Mouse (Mus musculus) embryonic facial prominence, embryonic 13.5 days (tissue): ENCODE results near the gene Cbfb. TPM values are rescaled to one million over a fixed set of nuclear protein-coding genes. Genes with fewer than 3 reads are reported as not detected.

ENCODE experiments used
- ATAC-seq: fragments of 200-750 bp; cut with Nextera tagmentation; 2 replicates; pipeline ENCODE4 v1.8.0; 2017; ENCODE audit warnings: low read depth; ENCODE audit not compliant: insufficient number of reproducible peaks, insufficient read depth, low FRiP score, low TSS enrichment
- H3K27ac ChIP-seq: fragments of 300-500 bp; sonication (generic); 2 replicates; pipeline ENCODE4 v1.5.1; 2015; ENCODE audit warnings: moderate library complexity, mild to moderate bottlenecking, inconsistent platforms
- H3K27me3 ChIP-seq: fragments of 300-500 bp; sonication (generic); 2 replicates; pipeline ENCODE4 v1.6.1; 2015; ENCODE audit warnings: mild to moderate bottlenecking, inconsistent platforms
- H3K36me3 ChIP-seq: fragments of 300-500 bp; sonication (generic); 2 replicates; pipeline ENCODE4 v1.6.1; 2015; ENCODE audit warnings: mild to moderate bottlenecking, inconsistent platforms
- H3K4me1 ChIP-seq: fragments of 300-500 bp; sonication (generic); 2 replicates; pipeline ENCODE4 v1.6.1; 2015; ENCODE audit warnings: inconsistent platforms
- H3K4me2 ChIP-seq: fragments of 300-500 bp; sonication (generic); 2 replicates; pipeline ENCODE4 v1.6.1; 2015; ENCODE audit warnings: moderate library complexity, mild to moderate bottlenecking, inconsistent platforms
- H3K4me3 ChIP-seq: fragments of 300-500 bp; sonication (generic); 2 replicates; pipeline ENCODE4 v1.5.1; 2015; ENCODE audit warnings: mild to moderate bottlenecking, inconsistent platforms
- H3K9ac ChIP-seq: fragments of 300-500 bp; sonication (generic); 2 replicates; pipeline ENCODE4 v1.6.1; 2015; ENCODE audit warnings: mild to moderate bottlenecking, inconsistent platforms
- H3K9me3 ChIP-seq: fragments of 300-500 bp; sonication (generic); 2 replicates; pipeline ENCODE4 v1.6.1; 2016; ENCODE audit warnings: inconsistent platforms
- WGBS: fragments of 180-500 bp; shearing (Covaris S2); methylation state at CpG from one replicate; pipeline ENCODE4 v1.1.7; 2015; ENCODE audit warnings: mixed read lengths; 5-methylcytosine and 5-hydroxymethylcytosine counted together
- polyA plus RNA-seq: library from polyadenylated mRNA; unstranded; fragments of >200 nt; fragmentation: Nextera tagmentation; extraction: Ambion mirVana; gene quantifications from 2 replicates; pipeline ENCODE4 v1.2.1, GENCODE M21; 2015

The Cbfb gene
- 102 and 118 TPM in 2 replicates for polyA plus RNA-seq

DNA sequence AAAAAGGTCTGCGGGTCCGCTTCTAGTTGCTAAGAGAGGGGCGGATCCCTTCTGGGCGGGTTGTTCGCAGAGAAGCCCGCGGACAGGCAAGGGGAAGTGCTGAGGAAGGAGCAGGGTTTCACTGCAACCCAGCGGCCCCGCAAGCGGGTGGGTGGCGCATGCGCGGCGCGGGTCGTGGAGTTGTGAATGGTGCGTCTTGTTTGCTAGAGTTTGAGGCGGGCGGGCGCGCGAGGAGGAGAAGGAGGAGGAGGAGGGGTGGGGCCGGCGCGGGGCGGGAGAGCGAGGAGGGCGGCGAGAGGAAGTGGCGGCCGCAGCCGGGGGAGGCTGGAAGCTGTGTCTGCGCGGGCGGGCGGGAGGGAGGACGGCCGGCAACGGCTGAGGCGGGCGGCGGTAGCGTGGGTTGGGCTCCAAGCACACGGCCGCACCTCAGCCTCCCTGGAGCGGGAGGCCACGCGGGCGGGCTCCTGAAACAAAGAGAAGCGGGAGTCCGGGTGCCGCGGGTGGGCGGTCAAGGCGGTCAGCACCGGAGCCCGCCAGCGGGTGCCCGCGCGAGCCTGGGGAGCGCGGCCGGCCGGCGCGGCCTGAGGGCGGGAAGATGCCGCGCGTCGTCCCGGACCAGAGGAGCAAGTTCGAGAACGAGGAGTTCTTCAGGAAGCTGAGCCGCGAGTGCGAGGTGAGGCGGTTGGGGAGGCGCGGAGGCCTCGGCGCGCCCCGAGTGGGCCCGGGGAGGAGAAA, at the start of gene Cbfb:
TSS of gene Cbfb (plus strand) at position 294 of the 735 bp plus-strand sequence.
- Histone ChIP-seq H3K9ac (peak within 1 kb of the TSS; percentile 99), H3K4me1 (peaks cover 32% of the 10 kb centered on the region), H3K36me3 (0 out of 2 replicates have a peak, but pooled peaks cover 4% of the 10 kb centered on the region), H3K4me3 (peak within 1 kb of the TSS; percentile 90), H3K27ac (peak within 1 kb of the TSS; percentile 100), H3K9me3 (no peaks in the 10 kb centered on the region), H3K4me2 (peak within 1 kb of the TSS; percentile 72), H3K27me3 (no peaks in the 10 kb centered on the region)
- ATAC-seq, result peak; percentile 92
- under 1% methylated on average over 86 of the region's 86 CpGs for WGBS

DNA sequence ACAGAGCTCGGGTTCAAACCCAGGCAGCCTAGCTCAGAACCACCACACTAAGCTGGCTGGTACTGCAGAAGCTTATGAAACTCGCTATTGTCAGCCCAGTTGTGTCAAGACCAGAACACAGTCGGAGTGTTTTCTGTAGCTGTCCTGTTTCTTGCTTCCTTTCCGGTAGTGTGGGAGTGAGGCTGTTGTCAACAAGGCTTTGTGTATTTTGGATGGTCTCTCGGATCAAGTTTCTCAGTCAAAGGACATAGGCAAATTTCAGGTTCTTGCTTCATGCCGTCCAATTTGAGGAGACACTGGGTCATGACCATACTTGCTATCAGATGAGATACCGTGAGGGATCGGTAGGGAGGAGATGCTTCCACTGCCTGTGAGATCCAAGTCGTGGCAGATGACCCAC, 40.6 kb upstream of the Cbfb start:
- H3K9ac ChIP-seq, result no peak overlapping the region
- no peaks in the 10 kb centered on the region for H3K9me3 ChIP-seq
- no peaks in the 10 kb centered on the region for H3K4me1 ChIP-seq
- no peak overlapping the region for H3K4me3 ChIP-seq
- H3K27ac ChIP-seq, result no peak overlapping the region
- H3K4me2 ChIP-seq, result no peak overlapping the region
- WGBS, result 84% methylated on average over 9 of the region's 9 CpGs
- H3K27me3 ChIP-seq, result no peaks in the 10 kb centered on the region
- no peaks in the 10 kb centered on the region for H3K36me3 ChIP-seq
- ATAC-seq, result no peak

DNA sequence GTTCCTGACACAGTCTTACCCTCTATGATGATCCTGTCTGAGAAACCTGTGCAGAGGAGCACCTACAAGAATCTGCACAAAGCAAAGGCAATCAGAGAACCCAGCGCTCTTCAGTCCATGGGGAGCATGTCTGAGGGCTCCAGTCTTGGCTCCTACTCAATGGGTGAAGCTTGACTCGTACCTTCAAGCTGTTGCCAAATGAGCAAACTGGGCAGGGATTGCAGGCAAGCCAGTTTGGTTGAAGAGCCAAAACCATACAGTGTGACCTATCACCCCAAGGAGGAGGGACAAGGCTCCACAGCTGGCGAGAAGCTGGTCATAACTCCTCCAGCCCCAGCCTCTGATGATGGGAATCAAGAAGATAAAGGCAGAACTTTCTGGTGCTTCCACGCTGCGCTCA, 39.0 kb upstream of the Cbfb start, which contains the start of gene Ces4a:
TSS of gene Ces4a (plus strand) at position 292 of the 400 bp plus-strand sequence.
- ATAC-seq, result no peak
- Histone ChIP-seq H3K36me3 (no peaks in the 10 kb centered on the region), H3K4me1 (no peaks in the 10 kb centered on the region), H3K9ac (no peak within 1 kb of the TSS), H3K9me3 (no peaks in the 10 kb centered on the region), H3K4me3 (no peak within 1 kb of the TSS), H3K27ac (no peak within 1 kb of the TSS), H3K4me2 (no peak within 1 kb of the TSS), H3K27me3 (no peaks in the 10 kb centered on the region)
- WGBS, result 76% methylated on average over 5 of the region's 5 CpGs

DNA sequence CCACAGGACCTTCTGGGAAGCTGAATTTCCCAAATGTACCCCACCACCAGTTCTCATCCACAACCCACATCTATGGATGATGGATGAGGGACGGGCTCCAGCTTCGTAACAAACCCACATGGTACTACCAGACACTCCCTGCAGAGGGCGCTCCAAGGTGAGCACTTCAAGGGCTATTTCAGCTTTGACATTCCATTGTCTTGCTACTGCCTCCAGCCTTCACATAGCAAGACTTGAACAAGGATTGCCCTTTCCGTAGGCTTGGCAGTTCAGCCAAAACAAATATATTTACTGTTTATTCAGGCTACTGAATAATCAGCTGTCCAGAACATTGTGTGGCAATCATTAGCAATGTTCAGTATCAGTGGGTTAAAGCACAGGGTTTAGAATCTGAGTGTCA, 32.1 kb upstream of the Cbfb start:
- no peaks in the 10 kb centered on the region for H3K27me3 ChIP-seq
- no peaks in the 10 kb centered on the region for H3K4me1 ChIP-seq
- no peak overlapping the region for H3K9ac ChIP-seq
- H3K36me3 ChIP-seq, result no peaks in the 10 kb centered on the region
- WGBS, result 24% methylated on average over 4 of the region's 4 CpGs
- H3K27ac ChIP-seq, result no peak overlapping the region
- no peak overlapping the region for H3K4me2 ChIP-seq
- no peak overlapping the region for H3K4me3 ChIP-seq
- H3K9me3 ChIP-seq, result no peaks in the 10 kb centered on the region
- ATAC-seq, result no peak

DNA sequence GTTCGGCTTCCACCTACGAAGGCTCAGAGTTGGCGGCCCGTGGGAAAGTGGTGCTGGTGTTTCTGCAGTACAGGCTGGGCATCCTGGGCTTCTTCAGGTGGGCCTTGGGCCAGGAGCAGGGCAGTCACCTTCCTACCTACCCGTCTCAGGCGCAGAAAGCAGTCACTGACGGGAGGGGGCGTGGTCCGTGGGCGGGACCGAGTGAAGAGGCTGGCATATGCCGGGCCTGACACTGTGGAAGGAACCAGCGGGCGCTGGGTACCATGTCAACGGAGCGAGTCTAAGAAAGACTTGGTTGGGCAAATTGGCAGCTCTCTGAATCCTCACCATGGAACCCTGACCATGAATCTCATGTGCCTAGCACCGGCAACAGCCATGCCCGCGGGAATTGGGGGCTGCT, 28.1 kb upstream of the Cbfb start:
- H3K27ac ChIP-seq, result no peak overlapping the region
- H3K9me3 ChIP-seq, result no peaks in the 10 kb centered on the region
- H3K4me2 ChIP-seq, result peak overlapping the region; percentile 37
- WGBS, result 33% methylated on average over 19 of the region's 19 CpGs
- H3K27me3 ChIP-seq, result no peaks in the 10 kb centered on the region
- 0 out of 2 replicates have a peak, but pooled peaks have one; percentile 52 for ATAC-seq
- H3K9ac ChIP-seq, result no peak overlapping the region
- H3K4me1 ChIP-seq, result no peaks in the 10 kb centered on the region
- peak overlapping the region; percentile 14; the same call in 1 of the 2 replicates for H3K4me3 ChIP-seq
- H3K36me3 ChIP-seq, result no peaks in the 10 kb centered on the region

DNA sequence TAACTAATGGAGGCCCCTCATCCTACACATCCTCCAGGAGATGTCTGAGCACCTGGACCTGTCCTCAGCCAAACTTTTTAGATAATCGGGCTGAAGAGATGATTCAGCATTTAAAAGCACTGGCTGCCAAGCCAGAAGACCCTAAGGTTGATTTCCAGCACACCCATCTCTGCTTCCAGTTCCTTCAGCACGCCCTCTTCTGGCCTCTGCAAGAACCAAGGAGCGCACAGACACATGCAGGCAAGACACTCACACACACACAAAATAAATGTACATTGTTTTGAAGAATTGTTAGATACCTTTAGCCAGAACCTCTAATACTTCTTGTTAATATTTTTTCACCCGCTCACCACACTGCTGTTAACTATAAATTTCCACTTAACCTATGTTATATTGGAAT, 18.8 kb upstream of the Cbfb start:
- H3K27me3 ChIP-seq, result peaks cover 26% of the 10 kb centered on the region
- H3K9ac ChIP-seq, result no peak overlapping the region
- H3K4me3 ChIP-seq, result no peak overlapping the region
- WGBS, result 59% methylated on average over 4 of the region's 4 CpGs
- ATAC-seq, result no peak
- no peak overlapping the region for H3K4me2 ChIP-seq
- no peaks in the 10 kb centered on the region for H3K36me3 ChIP-seq
- no peaks in the 10 kb centered on the region for H3K9me3 ChIP-seq
- peaks cover 13% of the 10 kb centered on the region for H3K4me1 ChIP-seq
- H3K27ac ChIP-seq, result no peak overlapping the region

DNA sequence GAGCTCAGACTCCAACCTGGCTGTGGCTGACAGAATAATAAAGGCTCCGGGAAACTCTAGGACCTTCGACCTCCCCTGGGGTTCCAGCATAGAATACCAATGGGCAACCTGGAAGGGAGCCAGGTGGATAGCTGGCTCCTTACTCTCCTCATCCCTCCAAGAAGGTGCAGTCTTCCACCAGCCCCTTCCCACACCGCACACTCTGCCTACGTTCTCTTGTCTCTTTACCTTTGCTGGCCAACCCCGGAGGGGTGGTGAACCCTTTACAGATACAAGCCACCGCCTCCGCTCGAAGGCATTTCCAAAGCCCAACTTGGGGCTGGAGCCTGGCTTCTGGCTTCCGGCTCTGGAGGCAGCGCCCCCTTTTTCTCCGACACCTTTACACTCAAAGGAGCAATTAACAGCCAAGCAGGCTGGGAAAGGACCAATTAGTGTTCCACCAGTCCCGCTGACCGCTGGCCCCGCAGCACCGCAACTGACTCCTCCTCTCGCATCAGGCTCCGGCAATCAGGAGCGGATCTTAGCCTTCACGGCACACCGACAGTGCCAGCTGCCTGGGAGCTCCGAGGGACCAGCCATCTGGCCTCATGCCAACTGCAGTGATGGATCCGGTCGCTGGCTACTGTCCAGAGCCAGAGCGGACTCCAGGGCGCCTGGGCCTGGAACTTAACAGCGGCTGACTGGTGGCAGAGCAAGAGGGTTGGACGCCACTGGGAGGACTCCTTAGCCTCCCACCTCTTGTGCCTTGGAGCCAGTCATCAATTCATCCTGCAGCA, 17.7 kb upstream of the Cbfb start:
- peaks cover 26% of the 10 kb centered on the region for H3K27me3 ChIP-seq
- H3K4me2 ChIP-seq, result peak overlapping the region; percentile 69
- no peaks in the 10 kb centered on the region for H3K36me3 ChIP-seq
- H3K4me3 ChIP-seq, result peak overlapping the region; percentile 38
- no peaks in the 10 kb centered on the region for H3K9me3 ChIP-seq
- H3K9ac ChIP-seq, result peak overlapping the region; percentile 62
- ATAC-seq, result no peak
- H3K4me1 ChIP-seq, result peaks cover 13% of the 10 kb centered on the region
- H3K27ac ChIP-seq, result 0 out of 2 replicates have a peak overlapping the region, but pooled peaks have one; percentile 16
- 3% methylated on average over 27 of the region's 27 CpGs for WGBS

DNA sequence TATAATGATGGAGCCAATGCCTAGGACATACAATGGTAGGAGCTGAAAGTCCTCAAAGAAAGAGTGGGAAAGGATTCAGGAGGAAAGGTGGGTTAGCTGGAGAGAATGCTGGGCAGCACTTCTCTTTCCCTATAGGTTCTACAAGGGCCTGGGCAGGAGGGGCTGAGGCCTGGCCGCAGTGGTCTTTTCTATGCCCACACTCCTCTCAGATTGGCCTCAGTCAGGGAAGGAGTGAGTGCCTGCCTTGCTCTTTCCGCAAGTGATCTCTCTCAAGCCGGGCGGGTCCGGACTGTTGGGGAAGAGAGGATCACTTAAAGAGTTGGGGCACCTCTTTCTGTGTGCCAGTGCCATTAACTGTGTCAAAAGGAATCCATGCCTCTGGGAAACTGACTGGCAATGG, 16.2 kb upstream of the Cbfb start:
- no peak overlapping the region for H3K4me3 ChIP-seq
- H3K4me1 ChIP-seq, result peaks cover 13% of the 10 kb centered on the region
- H3K9me3 ChIP-seq, result no peaks in the 10 kb centered on the region
- H3K9ac ChIP-seq, result no peak overlapping the region
- WGBS, result 91% methylated on average over 5 of the region's 5 CpGs
- ATAC-seq, result no peak
- H3K36me3 ChIP-seq, result no peaks in the 10 kb centered on the region
- H3K4me2 ChIP-seq, result no peak overlapping the region
- H3K27ac ChIP-seq, result no peak overlapping the region
- H3K27me3 ChIP-seq, result peaks cover 26% of the 10 kb centered on the region

DNA sequence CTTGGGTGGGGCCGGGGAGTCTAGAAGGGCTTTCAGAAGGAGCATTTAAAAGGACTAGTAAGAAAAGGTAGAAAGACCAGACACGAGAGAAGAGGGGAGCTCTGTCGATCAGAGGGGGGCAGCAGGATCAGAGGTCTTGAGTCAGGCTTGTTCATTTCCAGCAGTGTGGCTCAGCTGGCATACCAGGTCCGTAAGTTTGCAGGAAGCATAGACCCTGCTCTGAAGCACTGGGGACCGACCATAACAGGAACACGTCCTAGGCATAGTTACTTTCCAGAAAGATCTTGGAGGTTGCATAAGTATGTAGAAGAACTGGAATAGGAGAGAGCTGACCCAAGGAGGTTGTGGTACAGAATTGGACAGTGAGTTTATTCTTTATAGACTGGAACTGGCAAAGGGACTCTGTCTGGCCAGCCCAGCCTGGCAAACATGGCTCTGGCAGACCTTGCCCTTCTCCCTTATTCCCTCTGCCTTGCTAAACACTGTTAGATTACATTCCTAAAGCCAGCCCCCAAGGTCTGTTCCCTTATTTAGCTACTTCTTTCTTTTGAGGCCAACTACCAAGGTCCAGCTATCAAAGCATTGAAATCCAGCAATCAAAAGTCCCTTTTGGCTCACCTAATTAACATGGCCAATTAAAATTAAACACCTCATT, 15.3 kb upstream of the Cbfb start:
- Histone ChIP-seq H3K27ac (no peak overlapping the region), H3K36me3 (no peaks in the 10 kb centered on the region), H3K4me3 (no peak overlapping the region), H3K4me1 (peaks cover 13% of the 10 kb centered on the region), H3K9ac (no peak overlapping the region), H3K27me3 (peaks cover 24% of the 10 kb centered on the region), H3K9me3 (no peaks in the 10 kb centered on the region), H3K4me2 (no peak overlapping the region)
- WGBS, result 77% methylated on average over 6 of the region's 6 CpGs
- ATAC-seq, result no peak

DNA sequence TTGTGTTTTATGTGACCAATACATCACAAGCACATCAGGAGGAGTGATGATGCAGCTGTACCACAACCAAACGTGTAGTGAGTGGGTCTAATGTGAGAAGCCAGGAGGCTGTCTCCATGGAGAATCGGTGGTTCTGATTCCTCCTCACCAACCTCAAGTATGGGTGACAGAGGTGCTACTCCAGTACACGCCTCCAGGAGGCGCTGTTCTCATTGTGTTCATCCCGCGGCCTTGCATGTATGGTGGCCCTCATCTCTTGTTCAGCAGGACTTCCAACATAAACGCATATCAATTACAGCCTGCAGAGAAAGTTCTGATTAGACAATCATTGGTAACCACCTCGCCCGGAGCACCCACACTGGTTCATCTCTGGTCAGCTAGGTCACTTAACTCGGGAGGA, 12.9 kb upstream of the Cbfb start:
- Histone ChIP-seq H3K4me3 (no peak overlapping the region), H3K27ac (no peak overlapping the region), H3K4me1 (peaks cover 17% of the 10 kb centered on the region), H3K4me2 (no peak overlapping the region), H3K9ac (no peak overlapping the region), H3K27me3 (peaks cover 18% of the 10 kb centered on the region; the same call in 1 of the 2 replicates), H3K36me3 (no peaks in the 10 kb centered on the region), H3K9me3 (no peaks in the 10 kb centered on the region)
- WGBS, result 54% methylated on average over 10 of the region's 10 CpGs
- no peak for ATAC-seq

DNA sequence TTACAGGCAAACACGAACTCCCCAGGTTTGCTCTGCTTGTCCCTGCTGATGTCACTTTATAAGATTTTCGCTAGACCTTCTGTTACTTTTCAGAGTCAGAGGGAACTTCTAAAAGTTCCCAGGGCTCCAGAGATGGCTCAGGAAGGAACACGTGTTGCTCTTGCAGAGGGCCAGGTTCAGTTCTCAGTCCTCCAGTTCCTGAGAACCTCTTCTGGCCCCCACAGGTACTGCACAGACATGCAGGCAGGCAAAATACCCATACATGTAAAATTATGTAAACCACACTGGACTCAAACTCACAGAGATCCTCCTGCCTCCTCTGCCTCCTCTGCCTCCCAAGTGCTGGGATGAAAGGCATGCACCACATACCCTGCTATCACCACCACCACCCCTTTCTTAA, 12.4 kb upstream of the Cbfb start:
- H3K27ac ChIP-seq, result no peak overlapping the region
- H3K4me2 ChIP-seq, result no peak overlapping the region
- H3K27me3 ChIP-seq, result peaks cover 13% of the 10 kb centered on the region; the same call in 1 of the 2 replicates

More for the DNA sequence above, 12.4 kb upstream of the Cbfb start:
- H3K4me3 ChIP-seq, result no peak overlapping the region
- H3K4me1 ChIP-seq, result peaks cover 12% of the 10 kb centered on the region
- H3K9ac ChIP-seq, result no peak overlapping the region
- H3K36me3 ChIP-seq, result no peaks in the 10 kb centered on the region
- H3K9me3 ChIP-seq, result no peaks in the 10 kb centered on the region
- no peak for ATAC-seq
- 71% methylated on average over 3 of the region's 3 CpGs for WGBS
